Mouse (Mus musculus) left cerebral cortex, adult 9 months (tissue): ENCODE data around the gene Glipr1.
"Not testable (repeated sequence)": the region's sequence is repeated elsewhere in the genome, so short reads cannot be mapped to it uniquely, and the experiment has no call there.

Source experiments
- DNase-seq, 2 experiments: peaks; one replicate each; pipeline ENCODE4 v3.0.0; 2022; ENCODE audit warnings: low spot score in 2 of 2

The Glipr1 gene

DNA sequence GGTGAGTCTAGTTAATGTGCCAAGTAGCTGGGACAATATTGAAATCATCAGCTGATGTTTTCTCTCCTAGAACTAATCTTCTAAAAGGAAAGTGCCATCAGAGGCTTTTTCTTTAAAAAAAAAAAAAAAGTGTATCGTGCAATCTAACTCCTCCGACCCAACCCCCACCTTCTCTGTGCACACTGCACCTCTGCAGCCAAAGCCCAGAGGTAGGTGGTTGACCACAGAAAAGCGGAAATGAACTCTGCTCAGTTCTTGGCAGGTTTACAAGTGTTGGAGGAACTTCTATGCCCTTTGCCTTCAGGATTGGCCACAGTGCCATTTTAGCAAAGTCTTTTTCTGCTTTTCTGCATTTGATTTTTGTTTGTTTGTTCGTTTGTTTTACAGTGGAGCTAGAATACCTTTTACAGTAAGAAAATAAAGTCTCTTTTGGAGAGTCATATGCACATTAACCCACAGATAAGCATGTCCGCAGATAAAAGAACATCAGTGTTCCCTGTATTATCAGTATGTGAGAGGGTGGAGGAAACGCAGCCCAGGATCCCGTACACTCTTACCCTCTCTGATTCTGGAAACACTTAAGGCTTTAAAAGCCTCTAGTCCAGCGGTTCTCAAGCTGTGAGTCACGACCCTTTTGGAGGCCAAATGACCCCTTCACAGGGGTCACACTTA is at the start of gene Glipr1:
TSS of gene Glipr1 (minus strand) at position 88 of the 672 bp plus-strand sequence.
- no peak for DNase-seq

GRCm38 (mm10) chr10:112051956-112052355 is 49.5 kb upstream of the Glipr1 start:
- not testable (repeated sequence) for DNase-seq

DNA sequence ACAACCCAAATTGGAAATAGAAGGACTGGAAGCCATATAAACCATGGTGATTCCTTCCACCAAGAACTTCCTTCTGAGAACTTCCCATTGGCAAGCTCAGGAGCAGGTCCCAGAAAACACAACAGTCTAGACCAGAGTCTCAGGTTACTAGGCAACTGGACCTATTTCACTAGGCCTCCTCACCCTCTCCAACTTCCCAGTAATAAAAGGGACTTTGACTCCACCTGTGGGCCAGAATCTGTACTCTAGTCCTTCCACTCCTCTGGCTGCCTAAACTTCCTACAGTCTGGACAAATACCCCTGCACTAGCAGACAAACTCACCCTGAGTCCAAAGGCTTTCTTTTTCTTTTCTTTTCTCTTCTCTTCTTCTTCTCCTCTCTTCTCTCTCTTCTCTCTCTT is 48.8 kb upstream of the Glipr1 start:
- DNase-seq, result no peak

DNA sequence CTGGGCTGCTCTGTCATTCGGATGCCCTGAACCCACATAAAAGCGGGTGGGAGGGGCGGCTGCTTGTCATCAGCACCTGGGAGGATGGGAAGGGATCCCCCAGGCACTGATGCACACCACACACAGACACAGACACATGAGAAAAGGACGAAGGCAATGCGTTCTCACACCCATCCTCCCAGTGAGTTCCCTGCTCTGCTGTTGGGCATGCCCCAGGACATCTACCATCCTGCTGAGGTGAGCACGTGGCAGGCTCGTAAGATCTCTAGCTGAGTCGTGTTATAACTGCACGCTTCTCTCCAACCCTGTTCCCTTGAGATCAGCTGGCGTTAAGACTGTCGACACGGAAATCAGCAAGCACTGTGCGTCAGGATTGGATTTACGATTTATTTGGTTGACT is 41.9 kb upstream of the Glipr1 start:
- DNase-seq, result not testable (repeated sequence)

- DNase-seq, result not testable (repeated sequence)
Measured at GRCm38 (mm10) chr10:112043523-112043922, 41.1 kb upstream of the Glipr1 start.

- not testable (repeated sequence) for DNase-seq
Measured at GRCm38 (mm10) chr10:112028689-112029088, 26.3 kb upstream of the Glipr1 start.

DNA sequence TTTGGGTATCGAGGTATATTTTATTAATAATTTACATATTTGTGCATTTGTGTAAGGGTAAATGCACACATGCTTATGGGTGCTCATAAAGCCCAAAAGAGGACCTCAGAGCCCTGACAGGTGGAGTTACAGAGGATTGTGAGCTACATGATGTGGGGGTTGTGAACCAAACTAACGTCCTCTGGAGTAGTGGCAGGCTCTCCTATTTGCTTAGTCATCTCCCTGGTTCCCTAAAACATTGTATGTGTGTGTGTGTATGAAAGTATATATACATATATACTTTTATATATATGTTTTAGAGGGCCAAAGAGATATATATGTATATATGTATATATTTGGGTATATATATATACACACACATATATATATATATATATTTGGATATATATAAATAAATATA is 21.2 kb upstream of the Glipr1 start:
- DNase-seq, result no peak

GRCm38 (mm10) chr10:112009511-112009910 is 7.1 kb upstream of the Glipr1 start:
- not testable (repeated sequence) for DNase-seq

DNA sequence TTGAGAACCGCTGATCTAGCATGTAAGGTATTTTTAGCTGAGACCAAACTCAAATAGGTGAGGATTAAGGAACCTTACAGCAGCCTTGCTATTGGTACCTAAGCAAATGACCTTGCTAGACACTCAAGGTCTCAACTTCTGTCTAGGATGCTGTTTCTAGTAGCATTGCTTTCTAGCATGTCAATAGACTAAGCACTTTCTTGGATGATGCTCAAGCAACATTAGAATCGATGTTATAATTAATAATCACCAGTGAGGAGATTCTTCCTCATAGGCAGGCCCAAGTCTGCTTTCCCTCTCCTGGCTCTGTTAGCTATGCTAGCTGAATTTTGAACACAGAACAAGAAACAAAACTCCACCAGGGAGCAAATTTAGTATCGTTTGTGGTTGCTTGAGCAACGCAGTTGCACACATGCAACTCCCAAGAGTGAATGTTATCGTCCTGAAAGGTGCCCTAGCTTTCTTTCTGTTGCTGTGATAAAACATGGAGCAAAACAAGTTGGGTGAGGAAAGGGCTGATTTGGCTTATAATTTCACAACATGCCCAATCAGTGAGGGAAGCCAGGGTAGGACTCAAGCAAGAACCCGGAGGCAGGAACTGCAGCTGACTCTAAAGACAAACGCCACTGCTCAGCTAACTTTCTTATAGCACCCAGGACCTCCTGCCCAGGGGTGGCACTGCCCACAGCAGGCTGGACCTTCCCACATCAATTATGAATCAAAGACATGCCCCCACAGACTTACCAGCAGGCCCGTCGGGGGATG is 493 bp downstream of the Glipr1 start:
- no peak for DNase-seq

- no peak for DNase-seq
Measured at GRCm38 (mm10) chr10:112001350-112001749, 1.1 kb downstream of the Glipr1 start.

GRCm38 (mm10) chr10:112000568-112000967 is 1.9 kb downstream of the Glipr1 start:
- DNase-seq, result no peak

GRCm38 (mm10) chr10:111999765-112000164 is 2.7 kb downstream of the Glipr1 start:
- DNase-seq, result no peak

GRCm38 (mm10) chr10:111997671-111998070 is 4.8 kb downstream of the Glipr1 start:
- no peak for DNase-seq

DNA sequence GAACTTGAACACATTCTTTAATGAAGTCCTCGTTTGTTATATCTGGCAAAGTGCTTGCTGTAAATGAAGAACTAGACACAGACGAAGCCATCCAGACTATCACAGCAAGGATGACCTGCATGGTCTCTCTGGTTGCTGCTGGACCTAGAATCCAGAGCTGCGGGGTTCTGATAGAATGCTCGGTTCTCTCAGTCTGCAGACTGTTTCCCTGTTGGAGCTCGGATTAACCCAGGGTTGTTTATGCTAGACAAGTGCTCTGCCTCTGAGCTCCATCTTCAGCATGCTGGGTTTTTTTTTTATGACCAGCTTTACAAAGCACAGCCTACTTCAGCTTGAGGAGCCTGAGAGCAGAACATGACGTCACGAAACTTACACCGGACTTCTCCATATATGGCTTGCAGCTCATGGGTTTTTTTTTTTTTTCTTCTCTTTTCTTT is 5.5 kb downstream of the Glipr1 start:
- DNase-seq, result no peak

GRCm38 (mm10) chr10:111996549-111996904 is 5.9 kb downstream of the Glipr1 start:
- DNase-seq, result no peak

- no peak for DNase-seq
Measured at GRCm38 (mm10) chr10:111995803-111996548, 6.5 kb downstream of the Glipr1 start.

- no peak for DNase-seq
Measured at GRCm38 (mm10) chr10:111986453-111986852, 16.0 kb downstream of the Glipr1 start.

- no peak for DNase-seq
Measured at GRCm38 (mm10) chr10:111983070-111983469, 19.4 kb downstream of the Glipr1 start.

GRCm38 (mm10) chr10:111977584-111977983 is 24.8 kb downstream of the Glipr1 start:
- peak in 1 of 2 experiments; percentile 73 for DNase-seq

- DNase-seq, result peak; percentile 83 to 94
Measured at GRCm38 (mm10) chr10:111972542-111973361, 29.7 kb downstream of the Glipr1 start, which contains the start of gene Krr1. Gene Krr1, plus strand, starts transcription at chr10:111972664.

GRCm38 (mm10) chr10:111971929-111972328 is 30.5 kb downstream of the Glipr1 start:
- DNase-seq, result no peak
